Mouse (Mus musculus): Measurements from ENCODE around the gene Agap2.
"Not testable (repeated sequence)": the region's sequence is repeated elsewhere in the genome, so short reads cannot be mapped to it uniquely, and the experiment has no call there.

The Agap2 gene

DNA sequence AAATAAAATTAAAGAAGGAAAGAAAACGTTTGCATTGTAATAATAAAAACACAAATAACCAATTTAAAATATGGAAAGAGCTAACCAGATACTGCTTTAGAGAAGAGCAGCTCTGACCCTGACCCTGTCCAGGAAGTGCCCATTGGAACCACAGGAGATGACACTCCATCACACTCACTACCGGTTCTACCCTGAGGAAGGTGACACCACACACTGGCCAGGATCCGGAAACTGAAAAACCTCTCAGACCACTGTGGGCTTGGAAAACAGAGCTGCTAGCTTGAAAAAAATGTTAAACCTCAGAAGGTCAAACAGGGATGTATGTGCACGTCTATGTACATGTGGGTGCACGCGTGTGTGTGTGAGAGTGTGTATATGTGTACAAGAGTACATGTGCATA lies 26.1 kb downstream of the Agap2 start:
- DNase-seq (ENCODE audit: low spot score), result no peak

DNA sequence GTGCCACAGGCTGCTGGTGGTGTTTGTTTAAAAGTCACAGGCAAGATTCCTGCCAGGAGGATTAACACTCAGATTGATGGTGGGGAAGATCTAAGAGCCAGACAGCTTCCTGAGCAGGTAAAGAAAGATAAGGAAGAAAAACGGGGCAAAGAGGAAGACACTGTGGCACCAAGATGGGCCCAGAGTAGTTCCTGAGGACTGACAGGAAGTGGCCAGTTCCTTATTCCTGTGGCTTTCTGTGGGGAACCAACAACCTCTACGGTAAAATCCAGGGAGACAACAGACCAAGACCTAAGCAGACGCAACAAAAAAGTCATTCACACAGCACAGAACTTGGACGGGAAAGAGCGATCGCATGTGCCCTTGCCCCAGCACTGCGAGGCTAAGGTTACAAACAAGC lies 28.5 kb downstream of the Agap2 start:
- DNase-seq (ENCODE audit: low spot score), result no peak

DNA sequence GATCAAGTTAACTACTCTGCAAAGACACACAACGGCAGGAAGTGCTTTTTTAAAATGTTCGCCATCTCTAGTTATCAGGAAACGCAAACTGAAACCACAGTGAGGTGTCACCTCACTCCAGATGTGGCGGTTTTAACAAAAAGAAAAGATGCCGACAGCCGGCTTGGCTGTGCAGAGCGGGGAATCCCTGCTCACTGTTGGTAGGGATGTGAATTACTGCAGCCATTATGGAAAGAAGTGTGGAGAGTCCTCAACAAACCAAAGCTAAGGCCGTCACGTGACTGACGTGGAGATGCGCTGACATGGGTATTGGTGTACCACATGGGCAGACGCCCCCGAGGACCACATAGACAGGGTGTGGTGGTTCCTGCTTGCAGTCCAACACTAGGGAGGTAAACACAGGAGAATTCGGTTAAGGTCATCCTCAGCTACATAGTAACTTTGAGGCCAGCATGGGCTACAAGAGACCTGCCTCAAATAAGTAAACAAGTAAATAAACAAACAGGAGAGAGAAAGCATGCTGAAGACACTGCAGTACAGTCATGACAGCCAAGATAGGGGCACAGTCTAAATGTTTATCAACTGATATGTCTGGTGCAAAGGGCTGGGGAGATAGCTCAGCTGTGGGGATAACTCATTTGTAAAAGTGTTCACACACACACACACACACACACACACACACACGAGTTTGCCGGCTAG lies 32.6 kb downstream of the Agap2 start:
- DNase-seq (ENCODE audit: low spot score), result no peak

DNA sequence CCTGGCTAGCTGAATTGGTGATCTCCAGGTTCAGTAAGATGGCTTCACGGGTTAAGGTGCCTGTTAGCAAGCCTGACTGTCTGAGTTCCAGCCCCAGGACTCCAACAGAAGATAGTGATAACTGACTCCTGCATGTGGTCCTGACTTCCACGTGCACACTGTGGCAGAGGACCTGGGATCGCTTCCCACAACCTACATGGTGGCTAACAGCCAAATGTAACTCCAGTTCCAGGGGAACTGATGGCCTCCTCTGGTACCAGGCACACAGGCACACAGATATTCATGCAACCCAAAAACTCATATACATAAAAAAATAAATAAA lies 33.1 kb downstream of the Agap2 start:
- DNase-seq (ENCODE audit: low spot score), result no peak

DNA sequence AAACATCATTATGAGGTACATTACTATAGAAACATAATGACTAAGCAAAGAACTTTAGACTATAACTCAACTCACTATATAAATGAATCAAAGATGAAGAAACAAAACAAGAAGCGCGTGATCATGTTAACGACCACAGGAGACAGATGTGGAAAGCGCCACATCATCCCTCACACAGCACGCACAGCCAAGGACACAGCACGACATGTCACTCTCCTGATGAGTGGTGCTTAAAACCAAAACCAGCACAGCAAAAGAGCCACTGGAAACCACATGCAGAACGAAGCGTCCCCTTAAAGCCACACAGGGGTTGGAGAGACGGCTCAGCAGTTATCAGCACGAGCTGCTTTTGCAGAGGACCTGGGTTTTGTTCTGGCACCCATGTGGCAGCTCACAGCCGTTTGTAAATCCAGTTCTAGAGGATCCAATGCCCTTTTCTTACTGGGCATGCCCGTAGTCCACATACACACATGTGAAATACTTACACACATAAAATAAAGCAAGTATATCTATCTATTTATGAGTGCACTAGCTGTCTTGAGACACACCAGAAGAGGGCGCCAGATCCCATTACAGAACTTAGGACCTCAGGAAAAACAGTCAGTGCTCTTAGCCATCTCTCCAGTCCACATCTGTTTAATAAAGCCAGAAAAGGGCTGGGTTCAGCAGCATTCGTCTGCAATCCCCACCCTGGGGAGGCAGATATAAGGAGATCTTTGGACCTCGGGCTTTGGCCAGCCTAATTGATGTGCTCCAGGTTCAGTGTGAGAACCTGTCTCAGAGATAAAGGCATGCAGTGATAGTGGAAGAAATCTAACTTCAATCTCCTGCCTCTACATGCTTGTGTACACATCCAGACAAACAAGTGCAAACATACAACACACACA lies 36.2 kb downstream of the Agap2 start:
- no peak for DNase-seq (ENCODE audit: low spot score)

DNA sequence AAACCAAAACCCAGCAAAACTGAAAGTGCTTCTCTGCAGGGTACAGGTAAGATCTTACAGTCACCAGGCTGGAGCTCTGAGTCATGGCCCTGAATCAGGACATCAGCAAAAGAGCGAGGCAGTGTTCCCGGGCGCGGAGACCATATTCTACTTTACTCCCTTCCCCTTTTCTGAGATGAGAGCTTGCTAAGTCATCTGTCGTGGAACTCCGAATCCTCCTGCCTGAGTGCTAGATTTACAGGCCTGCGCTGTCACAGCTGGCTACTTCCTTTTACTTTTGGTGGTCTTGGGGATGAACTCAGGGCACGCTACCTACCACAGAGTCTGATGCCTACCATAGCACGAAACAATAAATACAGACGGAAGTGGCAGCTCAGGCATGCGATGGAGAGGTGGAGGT lies 39.3 kb downstream of the Agap2 start:
- no peak for DNase-seq (ENCODE audit: low spot score)

DNA sequence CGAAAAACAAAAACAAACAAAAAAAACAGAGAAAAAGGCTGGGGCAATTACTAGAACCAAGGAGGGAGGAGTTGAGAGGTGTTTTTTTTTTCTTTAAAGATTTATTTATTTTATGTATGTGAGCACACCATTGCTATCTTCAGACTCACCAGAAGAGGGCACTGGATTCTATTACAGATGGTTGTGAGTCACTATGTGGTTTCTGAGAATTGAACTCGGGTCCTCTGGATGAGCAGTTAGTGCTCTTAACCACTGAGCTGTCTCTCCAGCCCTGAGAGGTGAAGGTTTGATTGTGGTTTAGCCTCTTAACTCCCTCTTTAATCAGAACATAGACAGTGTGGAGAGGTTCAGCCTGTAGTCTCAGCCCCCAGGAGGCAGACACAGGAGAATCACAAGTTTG lies 40.0 kb downstream of the Agap2 start:
- no peak for DNase-seq (ENCODE audit: low spot score)

DNA sequence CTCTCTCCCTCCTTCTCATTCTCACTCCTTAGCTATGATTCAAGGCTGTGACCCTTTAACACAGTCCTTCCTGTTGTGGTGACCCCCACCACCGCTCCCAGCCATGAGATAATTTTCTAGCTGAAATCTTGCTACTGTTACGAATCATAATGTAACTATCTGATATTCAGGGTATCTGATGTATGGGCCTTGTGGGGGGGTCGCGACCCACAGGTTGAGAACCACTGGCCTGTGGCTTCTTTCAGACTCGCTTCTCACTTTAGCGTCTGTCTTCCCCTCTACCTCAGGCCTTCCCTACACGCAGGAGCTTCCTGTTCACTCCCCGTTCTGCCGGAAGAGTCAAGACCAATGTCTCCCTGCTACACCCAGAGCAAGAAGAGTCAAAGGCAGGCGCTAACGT lies 43.4 kb downstream of the Agap2 start:
- DNase-seq (ENCODE audit: low spot score), result no peak

DNA sequence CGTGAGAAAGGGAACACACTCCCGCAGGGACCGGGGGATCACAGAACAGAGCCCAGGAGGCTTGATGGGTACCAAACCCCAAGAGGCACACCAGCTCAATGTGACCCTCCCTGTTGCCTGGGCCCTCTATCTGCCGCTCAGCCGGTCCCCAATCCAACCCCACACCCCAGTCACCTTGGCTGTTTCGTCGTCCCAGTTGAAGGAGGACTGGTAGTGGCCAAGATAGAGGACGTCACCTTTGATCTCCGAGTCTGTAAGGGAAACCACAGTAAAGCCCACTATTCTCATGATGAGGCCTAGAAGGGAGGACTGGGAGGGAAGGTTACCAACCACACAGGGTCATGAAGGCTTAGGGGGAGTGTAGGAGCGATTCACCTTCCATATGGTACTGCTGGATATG lies 44.1 kb downstream of the Agap2 start:
- no peak for DNase-seq (ENCODE audit: low spot score)

DNA sequence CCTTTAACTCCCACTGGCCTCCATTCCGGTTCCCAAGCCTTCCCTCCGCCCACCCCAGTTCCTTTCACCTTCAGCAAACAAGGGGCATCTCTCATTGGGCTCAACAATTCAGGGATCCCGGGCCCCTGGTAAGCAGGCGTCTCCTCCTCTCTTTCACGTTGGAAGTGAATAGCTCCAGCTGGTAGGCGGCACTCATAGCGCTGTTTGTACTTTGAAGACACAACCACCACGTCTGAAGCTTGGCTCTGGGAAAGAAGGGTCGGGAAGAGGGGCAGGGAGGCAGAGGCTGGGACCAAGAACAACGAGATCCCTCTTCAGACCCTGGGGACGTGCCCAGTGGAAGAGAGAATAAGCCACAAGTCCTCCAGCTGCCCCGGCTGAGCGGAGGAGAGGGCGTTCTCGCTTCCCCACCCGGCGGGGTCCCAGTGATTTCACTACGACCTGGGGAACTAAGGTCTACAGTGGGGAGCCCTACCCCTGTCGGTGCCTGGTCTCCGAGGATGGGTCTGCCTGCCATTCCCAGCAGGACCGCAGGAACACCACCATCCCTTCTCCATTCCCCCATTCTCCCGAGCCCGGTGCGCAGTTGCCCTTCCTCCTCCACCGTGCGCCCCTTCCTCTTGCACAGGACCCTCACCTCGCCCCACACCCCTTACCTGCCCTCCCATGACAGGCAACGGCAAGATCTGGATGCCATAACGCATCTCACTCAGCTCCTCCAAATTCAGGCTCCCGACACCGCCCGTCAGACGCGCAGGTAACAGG lies 45.4 kb downstream of the Agap2 start:
- DNase-seq (ENCODE audit: low spot score), result no peak

DNA sequence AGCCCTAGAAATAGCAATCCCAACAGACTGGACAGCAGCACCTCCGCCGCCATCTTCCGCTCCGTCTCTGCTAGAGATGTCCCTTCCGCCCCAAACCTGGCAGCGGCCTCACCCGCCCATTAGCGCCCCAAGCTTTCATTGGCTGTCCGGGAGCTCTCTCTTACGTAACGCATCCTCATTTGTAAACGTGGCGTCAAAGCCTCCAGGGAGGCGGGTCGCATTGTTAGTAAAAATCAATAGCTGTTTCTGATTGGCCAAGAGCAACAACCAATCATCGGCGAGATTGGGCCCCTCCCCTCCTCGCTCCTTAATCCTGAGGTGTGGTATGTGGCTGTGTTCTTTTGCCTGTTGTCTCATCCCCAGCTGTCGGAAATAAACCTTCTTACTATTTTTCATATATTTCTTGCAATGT lies 46.0 kb downstream of the Agap2 start, which contains the start of gene Os9:
Os9 (minus strand) TSS at position 66 of the 412 bp plus-strand sequence.
- DNase-seq (ENCODE audit: low spot score), result peak; percentile 93

DNA sequence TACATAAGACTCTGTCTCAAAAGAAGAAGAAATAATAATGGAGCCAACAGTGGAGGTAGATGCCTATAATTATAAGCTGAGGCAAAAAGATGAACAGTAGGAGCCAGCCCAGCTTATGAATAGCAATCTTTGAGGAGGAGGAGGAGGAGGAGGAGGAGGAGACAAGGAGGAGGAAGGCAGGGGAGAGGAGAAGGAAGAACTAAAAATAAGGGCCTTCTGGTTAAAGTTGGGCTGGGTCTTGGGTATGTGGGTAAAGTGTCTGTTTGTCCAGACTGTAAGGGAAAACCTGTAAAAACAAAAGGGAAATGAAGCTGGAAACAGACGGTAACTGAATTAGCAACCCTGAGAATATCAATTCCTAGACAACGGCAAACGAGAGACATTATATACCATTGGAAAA lies 46.9 kb downstream of the Agap2 start:
- no peak for DNase-seq (ENCODE audit: low spot score)

DNA sequence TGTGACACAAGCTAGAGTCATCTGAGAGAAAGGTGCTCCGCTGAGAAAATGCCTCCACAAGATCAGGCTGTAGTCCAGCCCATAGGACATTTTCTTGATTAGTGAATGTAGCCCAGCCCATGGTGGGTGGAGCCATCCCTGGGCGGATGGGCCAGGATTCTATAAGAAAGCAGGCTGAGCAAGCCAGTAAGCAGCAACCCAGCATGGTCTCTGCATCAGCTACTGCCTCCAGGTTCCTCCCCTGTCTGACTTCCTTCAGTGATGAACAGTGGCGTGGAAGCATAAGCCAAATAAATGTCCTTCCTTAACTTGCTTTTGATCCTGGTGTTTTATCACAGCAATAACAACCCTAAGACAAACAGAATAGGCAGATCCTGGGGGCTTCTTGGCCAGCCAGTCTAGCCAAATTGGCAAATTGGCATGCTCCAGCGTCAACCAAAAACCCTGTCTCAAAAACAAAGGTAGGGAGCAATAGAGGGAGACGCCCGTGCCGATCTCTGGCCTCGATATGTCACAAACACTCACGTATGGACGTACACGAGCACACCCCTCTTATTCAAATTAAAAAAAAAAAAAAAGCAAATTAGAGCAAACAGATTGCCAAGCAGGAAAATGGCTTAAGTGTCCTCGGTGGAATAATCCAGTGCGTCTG lies 47.8 kb downstream of the Agap2 start:
- DNase-seq (ENCODE audit: low spot score), result no peak

DNA sequence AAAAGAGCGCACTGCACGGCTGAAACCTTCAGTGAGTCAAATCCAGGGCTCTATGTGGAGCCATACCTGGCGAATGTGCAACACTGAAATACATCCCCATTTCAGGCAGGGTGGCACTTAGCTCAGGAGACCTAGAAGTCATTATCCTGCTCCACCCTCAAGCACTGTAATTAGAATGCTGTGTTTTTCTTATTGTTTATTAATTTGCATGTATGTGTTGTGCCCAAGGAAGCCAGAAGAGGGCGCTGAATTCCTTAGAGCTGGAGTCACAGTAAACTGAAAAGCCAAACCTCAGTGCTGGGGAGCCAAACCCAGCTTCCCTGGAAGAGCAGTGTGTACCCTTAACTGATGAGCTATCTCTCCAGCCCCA lies 48.3 kb downstream of the Agap2 start:
- peak; percentile 36 for DNase-seq (ENCODE audit: low spot score)

DNA sequence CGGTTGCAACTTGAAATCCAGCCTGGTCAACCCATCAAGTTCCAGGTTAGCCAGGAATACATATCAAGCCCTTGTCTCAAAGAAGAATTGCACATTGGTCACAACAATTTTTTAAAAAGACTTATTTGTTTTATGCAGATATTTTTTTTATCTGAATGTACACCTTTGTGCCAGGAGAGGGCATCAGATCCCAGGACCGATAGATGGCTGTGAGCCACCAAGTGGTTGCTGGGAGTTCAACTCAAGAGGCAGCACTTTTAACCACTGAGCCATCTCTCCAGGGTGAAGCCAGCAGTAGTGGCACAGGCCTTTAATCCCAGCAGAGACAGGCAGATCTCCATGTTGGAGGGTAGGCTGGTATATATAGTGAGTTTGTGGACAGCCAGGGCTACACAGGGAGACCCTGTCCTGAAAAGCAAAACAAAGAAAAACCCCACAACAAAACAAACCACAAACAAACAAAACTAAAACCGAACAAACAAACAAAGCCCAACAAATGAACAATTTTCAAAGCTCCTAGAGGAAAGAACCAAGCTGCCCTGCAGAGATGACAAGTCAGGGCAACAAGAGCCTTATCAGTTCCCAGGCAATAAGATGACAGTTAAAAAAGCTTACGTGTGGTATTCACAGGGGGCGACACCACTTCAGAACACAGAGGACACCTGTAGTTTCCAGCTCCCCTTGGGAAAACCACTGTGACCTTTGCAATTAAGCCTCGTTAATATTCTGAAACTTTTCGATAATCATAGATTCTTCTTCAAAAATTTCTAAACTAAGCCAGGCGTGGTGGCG lies 50.3 kb downstream of the Agap2 start:
- DNase-seq (ENCODE audit: low spot score), result no peak

DNA sequence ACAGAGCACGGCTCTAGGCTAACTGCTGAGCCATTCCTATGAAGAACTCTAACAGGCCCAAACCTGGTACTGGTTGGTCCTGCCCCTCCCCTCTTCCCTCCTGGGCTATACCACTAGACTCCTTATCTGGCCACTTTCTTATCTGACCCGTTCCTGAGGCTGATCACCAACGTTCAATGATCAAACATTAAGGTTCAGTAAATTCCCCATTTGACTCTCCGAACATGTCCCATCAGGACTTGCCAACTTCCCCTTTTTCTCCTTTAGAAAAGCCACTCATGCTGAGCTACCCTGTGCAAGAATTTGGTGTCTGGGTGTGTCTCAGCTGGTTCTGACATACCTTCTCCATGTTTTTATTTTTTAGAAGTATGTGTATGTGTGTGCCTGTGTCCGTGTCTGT lies 51.5 kb downstream of the Agap2 start:
- no peak for DNase-seq (ENCODE audit: low spot score)

DNA sequence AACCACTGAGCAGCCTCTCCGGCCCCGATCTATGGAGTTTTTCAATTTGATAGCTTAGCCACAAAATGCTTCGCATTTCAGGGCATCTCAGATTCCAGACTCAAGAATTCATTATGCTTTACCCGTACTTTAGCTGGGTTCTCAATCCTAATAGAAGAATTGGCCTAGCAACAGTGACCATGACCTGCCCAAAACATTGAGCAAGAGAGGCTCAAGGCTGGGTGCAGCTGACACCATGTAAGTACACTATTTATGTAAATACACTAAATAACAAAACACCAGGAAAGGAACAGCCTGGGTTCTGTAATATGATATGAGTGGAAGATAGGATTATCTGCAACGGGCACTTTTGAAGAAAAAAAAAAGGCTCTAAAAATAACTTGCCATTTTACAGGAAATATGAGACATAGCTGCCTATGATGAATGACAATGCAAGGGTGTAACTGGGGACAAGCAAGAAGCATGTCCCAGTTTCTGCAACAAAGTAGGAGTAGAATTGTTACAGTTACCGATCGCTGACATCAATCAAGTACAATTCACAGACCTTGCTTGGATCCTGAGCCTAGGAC lies 52.7 kb downstream of the Agap2 start:
- DNase-seq (ENCODE audit: low spot score), result no peak

DNA sequence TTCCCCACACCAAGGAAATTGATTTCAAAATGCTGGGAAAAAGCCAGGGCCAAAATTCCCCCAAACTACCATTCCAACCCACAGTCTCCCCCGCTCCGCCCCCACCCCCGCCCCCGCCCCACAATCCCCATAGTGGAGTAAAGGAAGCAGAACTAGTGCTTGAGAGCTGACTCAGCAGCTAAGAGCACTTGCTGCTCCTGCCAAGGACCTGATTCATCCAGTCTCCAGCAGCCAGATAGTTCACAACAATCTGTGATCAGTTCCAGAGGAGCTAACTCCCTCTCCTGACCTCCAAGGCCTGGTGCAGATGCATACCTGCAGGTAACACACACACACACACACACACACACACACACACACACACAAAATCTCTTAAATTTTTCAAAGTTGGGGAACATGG lies 54.3 kb downstream of the Agap2 start:
- no peak for DNase-seq (ENCODE audit: low spot score)

DNA sequence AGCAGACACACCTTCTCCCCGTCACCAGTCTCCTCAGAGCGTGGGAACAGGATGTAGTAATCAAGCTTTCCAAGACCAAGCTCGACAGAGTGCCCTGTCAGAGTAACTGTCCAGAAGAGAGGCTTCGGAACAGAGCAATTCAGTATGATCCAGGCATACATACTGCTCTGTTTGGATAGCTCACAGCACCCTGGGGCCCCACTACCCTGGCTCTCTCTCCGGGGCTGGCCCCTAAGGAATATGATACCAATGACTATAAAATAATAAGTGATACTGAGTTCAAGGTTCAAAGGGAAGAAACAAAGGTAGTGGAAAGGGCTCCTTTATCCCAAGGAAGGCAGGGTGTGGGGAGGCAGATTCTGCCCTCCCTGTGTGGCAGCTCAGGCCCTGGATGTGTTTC lies 57.4 kb downstream of the Agap2 start:
- no peak for DNase-seq (ENCODE audit: low spot score)

DNA sequence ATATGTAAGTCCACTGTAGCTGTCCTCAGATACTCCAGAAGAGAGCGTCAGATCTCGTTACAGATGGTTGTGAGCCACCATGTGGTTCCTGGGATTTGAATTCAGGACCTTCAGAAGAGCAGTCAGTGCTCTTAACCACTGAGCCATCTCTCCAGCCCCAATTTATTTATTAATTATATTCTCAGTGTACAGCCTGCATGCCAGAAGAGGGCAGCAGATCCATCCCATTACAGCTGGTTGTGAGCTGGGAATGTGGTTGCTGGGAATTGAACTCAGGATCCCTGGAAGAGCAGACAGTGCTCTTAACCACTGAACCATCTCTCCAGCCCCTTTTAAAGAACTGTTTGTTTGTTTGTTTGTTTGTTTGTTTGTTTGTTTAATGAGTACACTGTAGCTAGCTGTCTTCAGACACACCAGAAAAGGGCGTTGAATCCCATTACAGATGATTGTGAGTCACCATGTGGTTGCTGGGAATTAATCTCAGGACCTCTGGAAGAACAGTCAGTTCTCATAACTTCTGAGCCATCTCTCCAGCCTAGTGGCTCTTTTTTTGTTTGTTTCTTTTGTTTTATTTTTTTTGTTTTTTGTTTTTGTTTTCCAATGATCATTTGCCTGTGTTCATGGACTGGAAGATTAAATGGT lies 59.4 kb downstream of the Agap2 start:
- not testable (repeated sequence) for DNase-seq (ENCODE audit: low spot score)
